Mouse (Mus musculus): Measurements from ENCODE around the gene Cox15. TPM values are rescaled to one million over a fixed set of nuclear protein-coding genes. Genes with fewer than 3 reads are reported as not detected.
A peak's percentile ranks its signal among the peaks of the same experiment; 100 is the strongest.

Gene Cox15
- 12.0 TPM in 2 replicates for polyA plus RNA-seq (2015; fragmentation: Nextera tagmentation; extraction: Ambion mirVana)

- under 1% methylated on average over 62 of the region's 62 CpGs for WGBS
- H3K36me3 ChIP-seq, result peaks cover 36% of the 10 kb centered on the region
- H3K9me3 ChIP-seq, result no peaks in the 10 kb centered on the region
- H3K4me2 ChIP-seq, result peak within 1 kb of the TSS; percentile 76
- no peaks in the 10 kb centered on the region for H3K27me3 ChIP-seq (replicated peaks)
- ATAC-seq (ENCODE audit: extremely low read depth, insufficient number of reproducible peaks, low FRiP score, low TSS enrichment), result peak; percentile 89
- peaks cover 18% of the 10 kb centered on the region for H3K4me1 ChIP-seq
- peak within 1 kb of the TSS; percentile 79 for H3K4me3 ChIP-seq
- peak within 1 kb of the TSS; percentile 98 for H3K27ac ChIP-seq (replicated peaks)
- H3K9ac ChIP-seq, result peak within 1 kb of the TSS; percentile 91
Measured at GRCm38 (mm10) chr19:43752489-43753225, at the start of gene Cox15, which contains the start of gene Cutc. TSS of gene Cox15 (minus strand) at chr19:43753000. TSS of gene Cutc (plus strand) at chr19:43752996.

GRCm38 (mm10) chr19:43801427-43802051 is 48.7 kb upstream of the Cox15 start:
- WGBS, result 70% methylated on average over 9 of the region's 9 CpGs
- no peaks in the 10 kb centered on the region for H3K4me1 ChIP-seq
- H3K27me3 ChIP-seq (replicated peaks), result no peaks in the 10 kb centered on the region
- H3K4me2 ChIP-seq, result no peak overlapping the region
- ATAC-seq (ENCODE audit: extremely low read depth, insufficient number of reproducible peaks, low FRiP score, low TSS enrichment), result no peak
- no peak overlapping the region for H3K4me3 ChIP-seq
- H3K36me3 ChIP-seq, result no peaks in the 10 kb centered on the region
- H3K9ac ChIP-seq, result no peak overlapping the region
- no peak overlapping the region for H3K27ac ChIP-seq (replicated peaks)
- H3K9me3 ChIP-seq, result no peaks in the 10 kb centered on the region

DNA sequence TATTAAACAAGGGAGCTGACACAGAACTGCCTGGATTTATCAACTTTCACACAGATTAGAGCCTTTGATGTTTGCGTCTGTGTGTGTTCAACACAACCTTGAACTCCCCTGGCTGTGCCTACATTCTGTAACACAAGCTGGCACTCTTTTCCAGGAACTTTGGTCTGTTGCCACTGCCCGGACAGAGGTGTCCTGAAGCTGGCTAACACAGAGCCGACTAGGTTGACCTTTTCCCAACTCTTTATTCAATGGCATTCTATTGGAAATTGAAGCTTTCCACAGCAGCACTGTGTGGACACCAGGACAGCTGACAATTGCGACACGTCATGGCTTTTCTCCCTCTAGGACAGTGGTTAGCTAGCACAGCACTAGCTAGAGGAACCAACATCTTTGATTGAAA is 44.4 kb upstream of the Cox15 start:
- Histone ChIP-seq H3K4me2 (no peak overlapping the region), H3K4me3 (no peak overlapping the region), H3K9me3 (no peaks in the 10 kb centered on the region), H3K4me1 (no peaks in the 10 kb centered on the region), H3K27me3 (replicated peaks) (no peaks in the 10 kb centered on the region), H3K36me3 (no peaks in the 10 kb centered on the region), H3K9ac (no peak overlapping the region), H3K27ac (replicated peaks) (no peak overlapping the region)
- whole genome bisulfite sequencing, result 67% methylated on average over 5 of the region's 5 CpGs
- ATAC-seq (ENCODE audit: extremely low read depth, insufficient number of reproducible peaks, low FRiP score, low TSS enrichment), result no peak

GRCm38 (mm10) chr19:43795511-43795910 is 42.7 kb upstream of the Cox15 start:
- 72% methylated on average over 8 of the region's 8 CpGs for WGBS
- no peak overlapping the region for H3K4me3 ChIP-seq
- no peak overlapping the region for H3K27ac ChIP-seq (replicated peaks)
- no peak overlapping the region for H3K9ac ChIP-seq
- no peaks in the 10 kb centered on the region for H3K9me3 ChIP-seq
- no peak overlapping the region for H3K4me2 ChIP-seq
- H3K27me3 ChIP-seq (replicated peaks), result no peaks in the 10 kb centered on the region
- H3K36me3 ChIP-seq, result no peaks in the 10 kb centered on the region
- H3K4me1 ChIP-seq, result no peaks in the 10 kb centered on the region
- ATAC-seq (ENCODE audit: extremely low read depth, insufficient number of reproducible peaks, low FRiP score, low TSS enrichment), result no peak

- H3K4me3 ChIP-seq, result no peak overlapping the region
- H3K9me3 ChIP-seq, result no peaks in the 10 kb centered on the region
- H3K4me1 ChIP-seq, result no peaks in the 10 kb centered on the region
- H3K36me3 ChIP-seq, result no peaks in the 10 kb centered on the region
- H3K9ac ChIP-seq, result no peak overlapping the region
- ATAC-seq (ENCODE audit: extremely low read depth, insufficient number of reproducible peaks, low FRiP score, low TSS enrichment), result no peak
- 79% methylated on average over 1 of the region's 1 CpGs for WGBS
- H3K4me2 ChIP-seq, result no peak overlapping the region
- H3K27me3 ChIP-seq (replicated peaks), result peaks cover 2% of the 10 kb centered on the region; the same call in 1 of the 2 replicates
- H3K27ac ChIP-seq (replicated peaks), result no peak overlapping the region
Measured at GRCm38 (mm10) chr19:43793951-43794350, 41.2 kb upstream of the Cox15 start.

- 79% methylated on average over 4 of the region's 4 CpGs for WGBS
- H3K4me3 ChIP-seq, result no peak overlapping the region
- ATAC-seq (ENCODE audit: extremely low read depth, insufficient number of reproducible peaks, low FRiP score, low TSS enrichment), result no peak
- H3K9ac ChIP-seq, result no peak overlapping the region
- H3K9me3 ChIP-seq, result no peaks in the 10 kb centered on the region
- no peak overlapping the region for H3K4me2 ChIP-seq
- H3K27ac ChIP-seq (replicated peaks), result no peak overlapping the region
- H3K27me3 ChIP-seq (replicated peaks), result peaks cover 3% of the 10 kb centered on the region; the same call in 1 of the 2 replicates
- no peaks in the 10 kb centered on the region for H3K36me3 ChIP-seq
- H3K4me1 ChIP-seq, result no peaks in the 10 kb centered on the region
Measured at GRCm38 (mm10) chr19:43792537-43792936, 39.7 kb upstream of the Cox15 start.

DNA sequence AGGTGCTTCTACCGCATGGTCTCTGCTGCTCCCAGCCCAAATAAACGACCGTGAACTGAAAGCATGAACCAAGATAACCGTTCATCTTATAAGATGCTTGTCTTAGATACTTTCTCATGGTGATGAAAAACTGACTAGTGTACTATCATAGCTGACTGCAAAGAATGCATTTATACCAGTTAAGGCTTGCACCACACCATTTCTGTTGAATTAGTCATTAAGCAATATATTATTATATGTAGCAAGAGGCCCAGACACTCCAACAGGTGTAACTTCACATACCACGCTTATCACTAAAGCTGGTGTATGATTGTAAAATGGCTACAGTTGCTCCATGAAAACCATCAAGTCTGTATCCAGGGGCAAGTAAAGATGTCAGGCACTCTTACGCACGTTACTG is 37.0 kb upstream of the Cox15 start:
- peaks cover 3% of the 10 kb centered on the region; the same call in 1 of the 2 replicates for H3K27me3 ChIP-seq (replicated peaks)
- ATAC-seq (ENCODE audit: extremely low read depth, insufficient number of reproducible peaks, low FRiP score, low TSS enrichment), result no peak
- H3K36me3 ChIP-seq, result no peaks in the 10 kb centered on the region
- H3K27ac ChIP-seq (replicated peaks), result no peak overlapping the region
- H3K4me3 ChIP-seq, result no peak overlapping the region
- H3K4me1 ChIP-seq, result no peaks in the 10 kb centered on the region
- 73% methylated on average over 7 of the region's 7 CpGs for WGBS
- no peaks in the 10 kb centered on the region for H3K9me3 ChIP-seq
- H3K9ac ChIP-seq, result no peak overlapping the region
- no peak overlapping the region for H3K4me2 ChIP-seq

DNA sequence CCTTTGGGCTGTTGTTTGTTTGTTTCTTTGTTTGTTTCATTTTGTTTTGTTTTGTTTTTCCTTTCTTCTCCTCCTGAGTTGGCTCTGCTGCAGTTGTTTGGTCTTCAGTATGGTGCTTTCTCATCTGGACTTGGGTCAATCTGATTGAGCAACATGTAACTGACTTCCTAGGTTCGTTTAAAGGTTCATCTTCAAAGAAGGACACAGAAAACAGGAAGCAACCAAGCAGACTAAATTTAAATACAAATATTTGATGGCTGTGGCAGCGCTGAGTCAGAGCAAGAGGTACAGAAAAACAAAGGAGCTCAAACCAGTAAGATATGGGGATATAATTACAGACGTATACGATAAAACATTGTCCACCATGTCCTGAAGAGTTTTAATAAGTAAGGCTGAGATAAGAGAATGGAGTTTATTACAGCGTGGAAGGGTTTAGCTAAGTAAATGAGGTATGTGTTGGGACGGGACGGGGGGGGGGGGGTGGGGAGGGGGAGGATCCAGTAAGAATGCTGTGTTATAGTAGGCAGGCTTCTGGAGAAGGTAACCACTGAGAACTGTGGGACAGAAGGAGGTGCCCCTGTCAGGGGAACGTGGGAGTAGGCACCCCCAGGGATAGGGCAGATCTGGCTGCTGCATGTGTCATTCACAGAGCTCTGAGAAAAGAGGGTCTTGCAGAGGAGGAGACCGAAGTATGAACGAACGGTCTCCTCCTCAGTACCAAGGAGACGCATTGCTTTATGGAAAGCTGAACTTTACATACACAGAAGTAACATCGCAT is 33.6 kb upstream of the Cox15 start:
- Histone ChIP-seq H3K4me1 (no peaks in the 10 kb centered on the region), H3K36me3 (no peaks in the 10 kb centered on the region), H3K27ac (replicated peaks) (no peak overlapping the region), H3K9ac (no peak overlapping the region), H3K4me3 (no peak overlapping the region), H3K4me2 (no peak overlapping the region), H3K27me3 (replicated peaks) (peaks cover 3% of the 10 kb centered on the region; the same call in 1 of the 2 replicates), H3K9me3 (no peaks in the 10 kb centered on the region)
- no peak for ATAC-seq (ENCODE audit: extremely low read depth, insufficient number of reproducible peaks, low FRiP score, low TSS enrichment)
- 68% methylated on average over 13 of the region's 13 CpGs for WGBS

DNA sequence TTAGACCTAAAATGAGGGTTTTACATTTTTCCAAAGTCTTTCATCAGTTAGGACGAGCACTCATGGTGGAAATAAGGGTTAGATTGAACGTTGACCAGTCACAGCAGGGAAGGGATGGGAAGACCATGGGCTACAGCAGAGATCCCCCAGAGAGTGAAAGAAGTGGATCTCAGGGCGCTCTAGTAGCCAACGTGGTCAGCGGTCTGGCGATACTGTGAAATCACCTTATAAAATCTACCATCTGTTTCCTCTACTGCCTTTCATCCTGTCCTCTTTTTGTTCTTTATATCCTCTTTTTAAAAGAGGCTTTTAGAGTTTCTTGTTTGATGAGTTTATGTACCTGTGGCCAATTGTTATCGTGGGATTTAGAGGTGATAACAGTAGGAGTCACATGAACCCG is 32.0 kb upstream of the Cox15 start:
- WGBS, result 70% methylated on average over 8 of the region's 8 CpGs
- Histone ChIP-seq H3K9ac (no peak overlapping the region), H3K27ac (replicated peaks) (no peak overlapping the region), H3K4me3 (no peak overlapping the region), H3K27me3 (replicated peaks) (peaks cover 3% of the 10 kb centered on the region; the same call in 1 of the 2 replicates), H3K36me3 (no peaks in the 10 kb centered on the region), H3K4me2 (no peak overlapping the region), H3K4me1 (no peaks in the 10 kb centered on the region), H3K9me3 (no peaks in the 10 kb centered on the region)
- ATAC-seq (ENCODE audit: extremely low read depth, insufficient number of reproducible peaks, low FRiP score, low TSS enrichment), result no peak

GRCm38 (mm10) chr19:43781980-43782379 is 29.2 kb upstream of the Cox15 start, which contains the start of gene Abcc2:
TSS of gene Abcc2 (plus strand) at chr19:43782192.
- H3K27ac ChIP-seq (replicated peaks), result no peak within 1 kb of the TSS
- no peak within 1 kb of the TSS for H3K4me3 ChIP-seq
- no peaks in the 10 kb centered on the region for H3K4me1 ChIP-seq
- no peaks in the 10 kb centered on the region for H3K27me3 ChIP-seq (replicated peaks)
- no peak within 1 kb of the TSS for H3K9ac ChIP-seq
- no peak within 1 kb of the TSS for H3K4me2 ChIP-seq
- no peaks in the 10 kb centered on the region for H3K36me3 ChIP-seq
- H3K9me3 ChIP-seq, result no peaks in the 10 kb centered on the region
- ATAC-seq (ENCODE audit: extremely low read depth, insufficient number of reproducible peaks, low FRiP score, low TSS enrichment), result no peak
- 71% methylated on average over 3 of the region's 3 CpGs for WGBS

DNA sequence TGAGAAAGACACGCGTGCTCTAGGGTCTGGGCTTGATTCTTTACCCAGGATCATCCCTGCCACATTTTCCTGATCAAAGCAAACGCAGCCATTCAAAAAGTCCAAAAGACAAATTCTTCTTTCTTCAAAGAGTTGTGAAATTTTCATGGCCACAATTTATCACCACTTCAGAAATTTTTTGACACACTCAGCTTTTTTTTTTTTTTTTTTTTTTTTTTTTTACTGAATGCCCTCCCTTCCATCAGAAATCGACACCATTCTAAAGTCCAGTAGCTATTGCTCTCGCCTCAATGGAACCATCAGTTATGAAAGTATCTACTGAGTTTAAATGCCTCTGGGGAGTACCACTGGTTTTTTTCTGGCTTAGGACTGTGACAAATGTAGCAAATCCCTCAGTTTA is 27.6 kb upstream of the Cox15 start:
- H3K27ac ChIP-seq (replicated peaks), result no peak overlapping the region
- H3K9ac ChIP-seq, result no peak overlapping the region
- H3K4me3 ChIP-seq, result no peak overlapping the region
- no peak for ATAC-seq (ENCODE audit: extremely low read depth, insufficient number of reproducible peaks, low FRiP score, low TSS enrichment)
- no peaks in the 10 kb centered on the region for H3K36me3 ChIP-seq
- no peaks in the 10 kb centered on the region for H3K27me3 ChIP-seq (replicated peaks)
- H3K4me1 ChIP-seq, result 0 out of 2 replicates have a peak, but pooled peaks cover 2% of the 10 kb centered on the region
- no peaks in the 10 kb centered on the region for H3K9me3 ChIP-seq
- H3K4me2 ChIP-seq, result no peak overlapping the region
- WGBS, result 65% methylated on average over 5 of the region's 5 CpGs

Data from heart, embryonic 13.5 days (tissue).